Mouse (Mus musculus) layer of hippocampus, postnatal 14 days (tissue): Measurements from ENCODE around the gene Ptprg. TPM values are rescaled to one million over a fixed set of nuclear protein-coding genes. Genes with fewer than 3 reads are reported as not detected.

Experiments
- DNase-seq, 2 experiments: peaks; one replicate each; pipeline ENCODE4 v3.0.0; 2021 to 2022; ENCODE audit warnings: low spot score in 2 of 2, mixed read lengths in 1 of 2
- total RNA-seq, 2 experiments: library from RNA; stranded (reverse); gene quantifications; 2 replicates each; pipeline ENCODE4 v1.2.3; 2021

Ptprg gene
- total RNA-seq, 2 experiments from 2014 or later: 165 to 169 TPM

DNA sequence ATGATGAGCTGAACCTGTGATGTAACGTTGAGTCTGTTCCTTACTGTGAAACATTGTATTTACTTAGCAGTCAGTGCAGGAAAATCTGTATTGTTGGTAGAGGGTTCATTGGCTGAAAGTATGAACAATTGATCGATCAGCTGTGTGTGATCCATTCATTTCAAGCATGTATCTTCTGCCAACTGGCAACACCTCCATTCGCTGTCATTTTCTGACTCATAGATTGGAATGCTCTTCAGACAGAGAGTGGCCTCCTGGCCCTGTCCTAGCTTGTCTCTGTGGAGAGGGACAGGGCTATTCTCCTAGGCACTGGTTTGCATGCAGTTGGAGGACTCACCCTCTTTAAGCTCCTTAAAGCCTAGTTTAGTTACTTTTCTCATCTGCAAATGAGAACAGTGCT is 62.4 kb downstream of the Ptprg start:
- DNase-seq: no peak

DNA sequence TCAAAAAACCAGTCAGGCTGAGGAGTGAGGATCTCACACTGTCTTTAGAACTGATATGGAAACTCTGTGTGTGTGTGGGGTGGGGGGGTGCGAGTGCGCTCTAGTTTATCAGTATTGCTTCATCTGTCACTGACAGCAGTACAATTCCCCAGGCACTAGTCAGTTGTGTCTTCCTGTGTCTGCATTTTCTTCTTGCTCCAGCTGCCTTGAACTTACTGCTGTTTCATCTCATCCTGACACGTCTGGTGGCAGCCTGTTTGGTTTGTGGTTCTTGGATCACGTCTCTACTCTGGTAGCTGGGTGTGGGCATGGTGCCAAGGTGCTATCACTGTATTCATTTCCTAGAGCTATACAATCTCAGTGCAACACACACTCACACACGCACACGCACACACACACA is 64.0 kb downstream of the Ptprg start:
- DNase-seq: no peak

DNA sequence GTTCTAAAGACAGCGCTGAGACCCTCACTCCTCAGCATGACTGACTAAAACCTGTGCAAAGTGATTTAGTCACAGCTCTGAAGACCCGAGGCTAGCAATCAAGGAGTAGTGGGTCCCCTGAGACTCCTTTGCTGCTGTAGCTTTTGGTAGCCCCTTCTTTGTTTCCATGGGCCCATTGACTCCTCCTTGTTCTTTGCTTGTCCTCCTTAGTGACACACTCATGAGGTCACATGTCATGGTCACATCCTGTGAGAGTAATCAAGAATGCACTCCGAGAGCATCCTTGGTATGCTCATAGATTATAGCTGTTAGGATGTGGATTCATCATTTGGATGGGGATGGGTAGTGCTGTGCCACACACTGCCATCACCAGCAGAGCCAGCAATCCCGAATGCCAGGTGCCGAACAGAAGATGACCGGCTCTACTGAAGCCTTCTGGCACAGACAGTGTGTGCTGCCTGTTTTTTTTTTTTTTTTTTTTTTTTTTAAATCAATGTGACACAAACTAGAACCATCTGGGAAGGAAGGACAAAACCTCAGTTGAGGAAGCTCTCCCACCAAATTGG is 64.9 kb downstream of the Ptprg start:
- DNase-seq: no peak

DNA sequence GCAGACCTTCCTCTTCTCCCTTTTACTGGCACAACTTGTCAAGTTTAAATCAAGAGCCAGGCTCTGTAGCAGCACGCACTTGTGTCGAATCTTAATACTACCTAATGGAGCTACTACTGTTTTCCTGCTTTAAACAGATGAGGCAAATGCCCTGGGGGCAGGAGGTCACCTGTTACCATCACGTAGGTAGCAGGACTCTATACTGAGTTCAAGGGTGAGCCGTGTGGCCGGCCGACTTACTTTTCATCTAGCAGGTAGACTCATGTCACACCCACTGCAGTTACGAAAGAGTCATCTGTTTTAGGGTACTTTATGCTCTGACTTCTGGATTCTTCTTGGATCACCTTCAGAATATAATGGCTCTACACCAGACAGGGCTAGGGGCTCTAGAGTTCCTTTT is 66.3 kb downstream of the Ptprg start:
- no peak for DNase-seq

DNA sequence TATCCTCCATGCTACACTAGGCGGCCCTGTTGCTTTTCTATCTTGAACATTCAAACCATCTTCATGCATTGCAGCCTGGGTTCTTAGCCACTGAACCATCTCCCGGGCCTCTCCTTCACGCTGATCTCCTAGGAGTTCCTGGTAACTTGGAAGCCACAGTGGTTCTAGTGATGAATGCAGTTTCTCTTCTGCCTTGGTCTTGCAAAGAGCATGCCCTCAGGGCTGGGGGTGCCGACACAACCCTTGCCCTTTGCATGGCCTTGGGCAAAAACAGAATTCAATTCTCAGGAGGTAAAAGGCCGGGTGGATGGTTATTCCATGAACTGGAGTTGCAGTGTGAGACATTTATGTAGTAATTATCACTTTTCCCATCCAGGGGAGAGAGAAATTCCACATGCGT is 67.0 kb downstream of the Ptprg start:
- DNase-seq: no peak

DNA sequence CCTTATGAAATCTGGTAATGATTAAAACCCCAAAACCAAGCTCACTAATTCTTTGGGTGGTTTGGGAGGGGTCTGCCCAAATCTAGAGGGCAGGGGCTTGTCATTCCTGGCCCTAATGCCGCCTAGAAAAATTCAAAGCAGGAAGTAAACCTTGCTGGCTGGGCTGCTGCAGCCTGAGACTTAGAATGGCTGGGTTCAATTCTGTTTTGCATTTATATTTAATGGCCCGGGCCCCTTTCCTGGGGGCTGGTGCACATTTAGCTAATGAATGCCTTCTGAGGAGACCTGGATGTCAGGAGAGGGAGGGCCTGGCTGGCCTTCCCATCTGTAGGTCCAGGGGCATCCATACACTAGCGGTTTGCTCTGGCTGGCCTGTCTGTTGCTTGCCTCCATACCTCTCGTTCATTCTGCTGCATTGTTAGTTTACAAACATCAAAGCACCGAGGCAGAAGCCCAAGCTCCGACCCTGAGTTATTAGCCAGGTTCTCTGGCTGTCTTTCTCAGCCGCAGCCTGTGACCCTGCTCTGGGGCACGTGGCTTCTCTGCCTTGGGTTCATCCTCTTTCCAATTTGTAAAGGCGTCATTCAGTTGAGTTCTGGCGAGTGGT is 67.7 kb downstream of the Ptprg start:
- no peak for DNase-seq

DNA sequence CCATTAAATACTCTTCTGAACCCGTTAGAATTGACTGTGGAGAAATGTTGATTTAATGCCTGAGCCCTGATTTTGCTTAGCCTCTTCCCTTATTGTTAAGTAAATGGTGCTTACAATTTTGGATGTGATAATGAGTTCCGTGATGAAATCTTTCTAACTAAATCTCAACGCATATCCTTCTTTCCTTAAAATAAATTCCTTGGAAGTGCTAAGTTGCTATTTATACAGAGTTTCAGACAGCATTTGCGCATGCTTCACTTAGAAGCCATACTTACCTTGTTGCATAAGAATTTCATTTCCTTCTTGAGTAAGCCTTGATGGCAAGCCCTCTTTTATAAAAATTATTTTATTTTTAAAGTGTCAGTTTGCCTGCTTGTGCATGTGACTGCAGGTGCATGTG is 70.2 kb downstream of the Ptprg start:
- no peak for DNase-seq

DNA sequence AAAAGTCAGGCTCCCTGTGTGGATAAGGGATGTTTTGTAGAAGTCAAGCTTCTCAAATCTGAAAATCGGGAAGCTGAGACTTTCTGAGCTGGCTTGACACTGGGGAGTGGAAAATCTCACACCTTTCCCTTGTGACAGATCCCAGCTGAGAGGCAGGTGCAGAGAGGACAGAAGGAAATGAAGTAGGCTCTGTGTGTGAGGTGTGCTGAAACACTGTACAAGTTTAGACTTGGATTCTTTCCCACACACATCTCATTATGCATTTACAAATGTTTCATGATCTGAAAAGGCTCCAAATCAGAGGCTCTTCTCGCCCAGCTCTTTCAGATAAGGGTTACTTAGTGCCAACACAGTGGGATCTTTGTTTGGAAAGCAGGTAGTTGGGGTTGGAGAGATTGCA is 77.4 kb downstream of the Ptprg start:
- no peak for DNase-seq

DNA sequence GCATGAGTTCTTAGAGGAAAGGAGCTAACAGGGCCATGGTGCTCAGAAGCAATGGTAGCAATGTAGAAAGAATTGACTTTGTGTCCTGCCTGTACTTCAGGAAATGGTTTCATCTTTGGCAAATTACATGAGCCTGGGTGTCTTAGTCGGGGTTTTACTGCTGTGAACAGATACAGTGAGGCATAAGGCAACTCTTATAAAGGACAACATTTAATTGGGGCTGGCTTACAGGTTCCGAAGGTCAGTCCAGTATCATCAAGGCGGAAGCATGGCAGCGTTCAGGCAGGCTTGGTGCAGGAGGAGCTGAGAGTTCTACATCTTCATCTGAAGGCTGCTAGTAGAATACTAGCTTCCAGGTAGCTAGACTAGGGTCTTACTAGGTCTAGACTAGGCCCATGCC is 78.2 kb downstream of the Ptprg start:
- DNase-seq: no peak

DNA sequence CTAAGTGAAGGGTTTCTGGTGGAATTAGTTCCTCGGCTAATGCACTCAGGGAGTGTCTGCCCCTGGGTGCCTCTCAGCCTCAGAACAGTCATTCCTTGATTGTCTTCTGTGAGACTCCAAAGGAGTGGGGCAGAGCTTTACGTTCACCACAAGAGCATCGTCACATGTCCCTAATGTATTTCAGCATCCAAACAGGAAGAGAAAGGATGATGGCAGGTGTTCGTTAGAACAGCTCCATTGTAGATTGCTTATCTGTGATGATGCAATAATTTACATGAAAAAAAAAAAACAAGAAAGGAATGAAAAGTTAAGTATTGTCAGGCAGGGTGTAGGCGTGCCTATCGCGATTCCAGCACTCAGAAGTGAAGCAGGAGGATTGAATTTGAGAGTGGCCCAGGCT is 84.3 kb downstream of the Ptprg start:
- no peak for DNase-seq

DNA sequence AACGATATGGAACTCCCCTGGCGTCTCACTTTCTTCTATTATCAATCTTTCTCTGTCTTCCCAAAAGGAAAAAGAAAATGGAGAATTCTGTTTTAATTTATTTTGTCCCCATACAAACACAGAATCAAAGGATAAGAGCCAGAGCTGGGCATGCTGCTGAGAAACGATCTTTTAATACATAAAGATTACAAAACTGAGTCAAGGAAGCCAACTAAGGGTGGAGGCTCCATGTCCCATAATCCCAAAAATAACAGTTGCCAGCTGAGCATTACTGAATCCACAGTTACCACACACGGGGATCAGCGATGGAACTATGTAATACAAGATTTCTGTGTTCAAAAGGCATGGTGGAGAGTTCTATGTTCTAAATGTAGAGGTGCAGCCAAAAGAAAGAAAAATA is 86.0 kb downstream of the Ptprg start:
- no peak for DNase-seq

DNA sequence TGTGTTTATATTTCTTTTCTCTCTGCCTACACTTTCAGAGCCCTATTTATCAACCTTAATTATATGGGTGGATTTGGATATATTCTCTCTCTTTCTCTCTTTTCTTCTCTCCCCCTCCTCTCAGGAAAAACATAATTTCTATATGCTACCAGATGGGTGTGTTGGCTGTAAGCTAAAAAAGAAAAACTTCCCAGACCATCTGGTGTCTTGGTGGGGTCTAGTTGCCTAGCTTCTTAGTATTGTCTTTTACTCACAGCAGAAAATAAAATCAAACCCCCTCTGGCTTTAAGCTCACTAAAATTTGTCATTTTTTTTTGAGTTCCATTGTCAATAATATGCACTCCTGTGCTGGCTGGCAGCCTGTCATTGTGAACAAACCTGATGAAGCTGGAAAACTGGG is 87.0 kb downstream of the Ptprg start:
- no peak for DNase-seq

DNA sequence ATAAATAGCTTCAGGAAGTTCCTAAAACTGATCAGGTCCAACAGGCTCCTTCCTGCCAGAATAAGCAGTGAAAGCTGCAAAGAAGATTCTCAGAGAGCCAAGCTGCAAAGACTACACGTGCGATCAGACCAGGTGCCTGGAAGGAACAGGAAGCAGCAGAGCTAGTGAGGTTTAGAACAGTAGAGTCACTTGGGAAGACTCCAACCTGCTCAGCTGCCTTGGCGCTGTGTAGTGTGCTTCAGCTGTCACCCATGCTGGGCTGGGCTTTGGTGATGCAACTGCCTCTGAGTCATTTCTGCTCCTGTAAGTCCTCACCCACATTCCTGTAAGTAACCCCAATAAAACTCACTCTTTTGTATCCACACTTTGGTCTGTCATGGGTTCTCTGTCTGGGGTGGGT is 87.7 kb downstream of the Ptprg start:
- DNase-seq: peak in 1 of 2 experiments; percentile 24

DNA sequence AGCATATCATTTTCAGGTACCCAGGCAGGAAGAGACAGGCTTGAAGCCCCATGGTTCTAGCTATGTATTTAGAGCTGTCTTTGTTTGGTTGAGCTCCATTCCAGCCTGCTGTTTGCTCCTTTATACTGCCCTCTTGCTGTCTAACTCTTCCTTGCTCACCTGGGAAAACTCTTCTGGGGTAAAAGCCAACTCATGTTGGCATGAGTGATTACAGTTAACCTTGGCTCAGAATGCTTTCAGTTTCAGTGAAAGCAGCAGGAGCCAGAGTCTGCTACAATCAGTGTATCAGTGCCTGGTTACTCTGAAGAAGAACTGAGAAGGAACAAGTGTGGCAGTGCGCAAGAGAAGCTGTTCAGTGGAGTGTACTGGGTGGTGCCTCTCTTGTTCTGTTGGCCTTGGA is 89.6 kb downstream of the Ptprg start:
- no peak for DNase-seq

DNA sequence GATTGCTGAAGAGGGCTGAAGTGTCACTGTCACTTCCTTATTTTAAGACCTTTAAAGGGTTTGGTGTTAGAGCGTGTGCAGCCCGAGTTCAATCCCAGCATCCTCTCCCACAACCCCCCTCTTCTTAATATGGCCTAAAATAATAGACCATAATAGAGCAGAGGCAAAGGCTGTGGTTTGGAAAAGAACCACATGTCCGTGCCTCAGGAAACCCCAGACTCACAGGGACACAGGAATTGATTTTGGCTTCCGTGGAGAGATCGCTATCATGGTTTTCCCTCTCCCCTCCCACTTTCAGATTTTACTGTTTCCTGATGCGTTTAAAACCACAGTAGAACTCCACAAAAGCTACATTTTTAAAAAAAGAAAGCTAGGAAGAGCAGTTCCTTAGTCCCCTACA is 104.0 kb downstream of the Ptprg start:
- DNase-seq: no peak

DNA sequence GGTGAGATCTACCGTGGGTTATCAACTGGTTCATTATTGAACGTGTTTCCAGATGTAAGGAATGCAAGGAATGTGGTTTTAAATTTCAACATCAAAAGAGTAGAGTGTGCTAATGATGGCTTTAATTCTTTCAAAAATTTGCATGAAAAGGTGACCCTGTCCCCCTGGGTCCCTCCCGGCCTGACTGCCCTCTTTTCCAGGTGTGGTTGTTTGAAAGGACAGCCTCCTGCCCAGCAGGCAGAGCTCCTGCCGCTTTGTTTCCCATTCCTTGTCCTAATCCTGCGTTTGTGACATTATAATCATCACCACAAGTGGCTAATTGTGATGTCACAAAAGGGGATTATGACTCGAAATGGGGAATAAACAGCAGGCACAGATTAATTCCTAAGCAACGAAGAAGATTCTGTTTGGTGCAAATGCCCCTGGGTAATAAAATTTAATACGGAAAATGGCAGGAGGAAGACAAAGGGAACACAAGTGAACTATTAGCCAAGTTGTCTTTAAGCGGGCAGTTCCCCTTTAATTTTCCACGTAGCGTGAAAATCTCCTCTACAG is 110.4 kb downstream of the Ptprg start:
- no peak for DNase-seq

DNA sequence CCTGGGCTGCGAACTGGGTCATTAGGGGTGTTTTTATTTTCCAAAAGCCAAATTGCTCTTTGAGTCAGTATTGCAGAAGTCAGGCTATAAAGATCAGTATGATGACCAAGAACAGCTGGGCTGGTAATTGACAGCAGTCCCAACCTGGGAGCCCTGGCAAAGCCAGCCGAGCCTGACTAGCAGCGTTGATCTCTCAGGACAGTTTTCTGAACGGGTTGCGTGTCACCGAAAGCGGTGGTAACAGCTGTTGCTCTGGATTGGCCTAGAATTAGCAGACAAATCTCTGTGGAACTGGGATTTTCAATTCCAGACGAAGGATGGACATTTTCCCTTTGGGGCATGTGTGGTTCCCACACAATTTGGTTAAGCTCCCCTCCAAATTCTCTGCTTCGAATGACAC is 111.0 kb downstream of the Ptprg start:
- no peak for DNase-seq

DNA sequence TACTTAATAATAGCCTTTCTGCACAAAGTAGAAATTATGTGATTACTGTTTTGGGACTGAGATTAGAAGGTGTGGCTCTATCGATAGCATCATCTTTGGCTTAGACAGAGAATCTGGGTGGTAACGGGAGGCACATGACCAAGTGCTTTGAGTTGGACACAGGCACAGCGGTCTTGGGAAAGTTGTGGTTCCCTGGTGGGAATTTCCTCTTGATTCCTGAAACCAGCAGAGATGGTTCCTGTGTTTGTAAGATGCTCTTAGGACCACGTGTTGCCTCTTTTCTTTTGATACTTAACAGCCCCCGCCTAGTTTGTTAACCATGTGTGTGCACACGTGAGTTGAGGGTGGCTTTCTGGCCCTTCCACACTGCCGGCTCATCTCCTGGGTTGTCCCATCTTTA is 111.7 kb downstream of the Ptprg start:
- no peak for DNase-seq

DNA sequence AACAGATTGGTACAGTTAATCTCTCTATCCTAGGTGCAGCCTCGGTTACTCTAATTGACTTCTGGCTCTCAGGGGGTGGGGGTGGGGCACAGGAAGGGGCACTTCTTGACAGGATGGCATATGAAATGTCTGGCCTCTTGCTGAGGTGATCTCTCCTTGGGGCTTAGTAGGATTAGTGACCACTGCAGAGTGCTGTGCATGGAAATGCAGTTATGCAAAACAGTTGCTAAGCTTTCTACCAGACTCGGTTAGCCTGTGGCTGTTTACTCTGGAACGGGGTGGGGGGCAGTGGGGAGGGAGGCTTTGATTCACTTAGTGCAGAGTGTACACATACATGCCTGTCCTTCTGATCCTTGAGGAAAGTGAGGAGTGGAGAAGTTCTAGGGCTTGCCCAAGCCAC is 114.4 kb downstream of the Ptprg start:
- no peak for DNase-seq

DNA sequence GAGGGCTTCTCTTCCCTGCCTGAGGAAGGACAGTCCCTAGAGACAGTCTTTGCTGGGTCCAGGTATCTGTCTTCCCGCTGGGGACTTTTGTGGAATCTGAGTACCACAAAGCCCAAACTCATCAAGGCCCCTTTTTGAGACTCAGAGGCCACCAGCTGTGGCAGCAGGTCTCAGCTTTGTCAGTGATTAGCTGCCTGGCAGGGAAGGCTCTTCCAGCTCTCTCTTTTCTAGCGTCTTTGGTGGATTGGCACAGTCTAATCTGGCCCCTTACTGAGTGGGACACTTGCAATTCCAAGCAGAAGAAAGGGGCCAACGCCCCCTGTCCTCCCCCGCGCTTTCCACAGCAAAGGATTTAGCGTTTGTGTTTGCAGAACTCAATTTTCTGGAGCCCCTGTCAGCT is 117.5 kb downstream of the Ptprg start:
- DNase-seq: no peak

DNA sequence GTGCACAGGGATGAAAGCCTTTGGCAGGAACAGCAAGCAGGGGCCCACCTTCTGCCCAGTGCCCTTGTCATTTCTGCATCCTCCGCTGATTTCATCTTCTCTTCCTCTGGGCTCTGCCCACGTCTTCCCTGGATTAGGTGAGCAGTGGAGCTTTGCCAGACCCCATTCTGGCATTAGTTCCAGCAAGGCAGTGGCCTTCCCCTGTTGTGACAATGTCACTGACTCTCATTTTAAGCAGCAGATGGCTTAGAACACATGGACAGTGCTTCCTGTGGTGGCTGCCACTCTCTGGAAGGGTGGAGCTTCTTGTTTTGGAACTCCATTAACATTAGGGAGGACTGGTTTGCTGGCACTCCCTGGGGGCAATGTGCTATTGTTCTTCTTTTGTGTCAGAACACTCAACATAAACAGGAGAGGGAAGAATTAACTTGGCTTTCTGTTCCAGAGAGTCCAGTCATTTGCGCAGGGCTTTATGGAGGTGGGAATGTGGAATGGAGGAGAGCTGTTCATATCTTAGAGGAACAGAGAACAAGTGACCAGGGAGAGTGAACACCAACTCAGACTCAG is 119.7 kb downstream of the Ptprg start:
- DNase-seq: no peak

DNA sequence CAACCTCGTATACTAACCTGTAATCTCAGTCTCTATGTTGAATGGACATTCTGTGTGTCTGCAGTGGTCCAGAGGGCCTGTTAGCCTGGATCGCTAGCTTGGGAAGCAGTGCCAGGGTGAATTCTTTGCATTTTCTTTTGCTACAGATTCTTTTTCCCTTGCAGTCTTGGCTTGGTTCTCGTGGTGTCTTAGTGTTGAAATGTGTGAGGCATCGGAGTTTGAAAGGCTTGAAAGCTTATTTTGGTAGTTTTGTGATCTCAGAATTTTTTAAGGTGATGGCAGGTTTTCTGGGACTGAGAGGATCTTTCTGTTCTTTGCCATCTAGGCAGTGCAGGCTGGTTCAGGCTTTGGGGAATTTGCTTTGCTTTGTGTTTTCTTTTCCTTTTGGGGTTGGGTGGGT is 124.9 kb downstream of the Ptprg start:
- DNase-seq: no peak

DNA sequence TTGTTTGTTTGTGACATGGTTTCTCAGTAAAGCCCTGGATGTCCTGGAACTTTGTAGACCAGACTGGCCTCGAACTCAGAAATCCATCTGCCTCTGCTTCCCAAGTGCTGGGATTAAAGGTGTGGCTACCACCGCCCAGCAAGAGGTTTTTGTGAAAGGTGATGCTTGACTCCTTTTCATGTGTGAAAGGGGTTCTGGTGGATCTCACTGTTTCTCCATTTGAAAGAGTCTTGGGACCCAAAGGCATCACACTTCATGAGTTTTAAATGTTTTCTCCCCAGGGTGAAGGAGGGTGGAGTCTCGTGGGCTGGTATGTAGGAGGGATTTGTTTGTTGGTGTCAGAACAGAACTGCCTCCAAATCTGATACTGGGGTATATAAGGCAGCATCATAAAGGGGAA is 126.4 kb downstream of the Ptprg start:
- DNase-seq: no peak
